Mouse (Mus musculus) cerebellum, adult 2 months (tissue): ENCODE results near the gene Zfp174.

Experiments
- CTCF ChIP-seq: fragments of 200-500 bp; IDR thresholded peaks from 2 replicates; pipeline ENCODE4 v1.5.1; 2011; ENCODE audit warnings: low read depth, mild to moderate bottlenecking, control low read depth, low read length, moderate library complexity, borderline replicate concordance; ENCODE audit not compliant: insufficient read depth
- POLR2A ChIP-seq: fragments of 200-500 bp; IDR thresholded peaks from 2 replicates; pipeline ENCODE4 v1.6.1; 2011; ENCODE audit warnings: low read length, control low read depth, borderline replicate concordance; ENCODE audit not compliant: insufficient read depth

GRCm38 (mm10) chr16:3893739-3894138 lies 46.7 kb downstream of the Zfp174 start:
- TF ChIP-seq CTCF (no peak), POLR2A (no peak)
